Mouse (Mus musculus) small intestine, adult 2 months (tissue): Measurements from ENCODE around the gene Gnat3.

Experiments used
- CTCF ChIP-seq: fragments of 200-500 bp; IDR thresholded peaks from 2 replicates; pipeline ENCODE4 v1.5.1; 2012; ENCODE audit warnings: low read depth, mild to moderate bottlenecking, control low read depth, inconsistent platforms, low read length, moderate library complexity, mixed read lengths; ENCODE audit not compliant: insufficient replicate concordance, insufficient read length; ENCODE audit errors: extremely low read depth
- POLR2A ChIP-seq: fragments of 200-500 bp; IDR thresholded peaks from 2 replicates; pipeline ENCODE4 v1.6.1; 2012; ENCODE audit warnings: low read depth, mild to moderate bottlenecking, control low read depth, inconsistent platforms, low read length, moderate library complexity

DNA sequence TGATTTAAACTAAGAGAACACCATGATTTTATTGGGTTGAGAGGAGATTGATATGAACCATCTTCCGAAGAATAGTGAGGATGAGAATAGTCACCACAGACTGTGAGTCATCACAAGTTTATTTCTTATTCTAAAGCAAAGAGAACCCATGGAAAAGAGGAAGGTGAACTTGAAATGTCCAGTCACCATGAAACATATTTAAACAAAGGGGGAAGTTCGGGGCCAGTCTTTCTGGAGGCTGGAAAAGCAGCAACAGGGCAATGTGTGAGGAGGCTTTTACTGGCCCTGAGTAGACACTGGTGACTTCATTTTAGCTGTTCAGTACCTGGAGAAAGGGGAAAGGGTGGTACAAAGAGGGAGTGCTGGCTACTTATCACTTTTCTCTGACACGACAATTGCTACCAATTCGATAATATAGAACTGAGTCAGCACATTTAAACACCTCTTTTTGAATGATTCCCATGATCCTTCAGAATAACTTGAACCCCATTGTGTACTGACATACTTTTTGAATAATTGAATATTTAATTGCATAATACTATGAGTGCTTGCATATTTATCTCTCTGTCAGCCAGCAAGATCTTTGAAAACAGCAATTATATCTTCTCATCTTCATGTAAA is 52.0 kb downstream of the Gnat3 start:
- TF ChIP-seq CTCF (no peak), POLR2A (no peak)
